Mouse (Mus musculus) heart, postnatal 25 days (tissue): ENCODE data around the gene Cep83. TPM values are rescaled to one million over a fixed set of nuclear protein-coding genes. Genes with fewer than 3 reads are reported as not detected.
"Not testable (repeated sequence)": the region's sequence is repeated elsewhere in the genome, so short reads cannot be mapped to it uniquely, and the experiment has no call there.

Experiments
- DNase-seq: peaks from one replicate; pipeline ENCODE4 v3.0.0; 2022; ENCODE audit warnings: low spot score
- intact Hi-C: fragments of 180-260 bp; cut with DNase I; formaldehyde crosslinking; loops from one replicate; pipeline ENCODE4 v1.15.1; 2025
- total RNA-seq, 2 experiments: library from RNA; stranded (reverse); gene quantifications; 2 replicates each; pipeline ENCODE4 v1.2.3; 2021

The Cep83 gene
- 10 to 100 TPM; 21.7 TPM for total RNA-seq

DNA sequence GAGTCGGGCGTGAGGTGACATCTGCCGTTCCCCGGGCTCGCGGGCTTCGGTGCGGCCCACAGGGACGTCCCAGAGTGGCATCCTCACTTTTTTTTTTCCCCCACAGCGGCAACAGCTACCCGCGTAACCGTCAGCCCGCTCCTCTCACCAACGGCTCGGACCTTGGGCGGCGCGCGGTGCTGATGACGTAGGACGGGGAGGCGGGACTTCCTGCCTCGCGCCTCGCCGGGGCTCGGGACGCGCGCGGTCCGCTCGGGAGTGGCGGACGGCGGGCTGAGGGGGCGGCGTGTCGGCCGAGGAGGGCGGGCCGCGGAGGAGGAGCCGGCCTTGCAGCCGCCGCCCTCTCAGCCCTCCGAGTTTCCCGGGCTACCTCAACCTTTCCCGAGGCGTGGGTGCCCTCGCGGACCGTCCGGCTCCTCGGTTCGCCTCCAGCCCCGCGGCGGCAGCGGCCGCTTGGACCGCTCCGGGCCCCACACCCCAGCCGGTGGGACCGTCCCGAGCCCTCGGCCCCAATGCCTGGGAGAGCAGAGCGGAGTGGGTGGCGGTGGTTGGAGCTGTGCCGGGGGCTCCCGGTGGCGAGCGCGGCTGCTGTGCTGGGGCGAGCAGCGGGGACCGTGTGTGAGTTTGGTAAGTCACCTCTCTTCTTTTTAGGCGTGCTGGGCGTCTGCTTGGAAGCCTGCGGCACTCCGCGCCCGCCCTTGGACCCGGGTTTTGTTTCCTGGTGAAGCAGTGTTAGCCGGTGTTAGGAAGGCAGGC lies at the start of gene Cep83:
Gene Cep83, plus strand, starts transcription at position 235 of the 756 bp plus-strand sequence.
- peak; percentile 88 for DNase-seq
- intact Hi-C loops, result no loop called here

DNA sequence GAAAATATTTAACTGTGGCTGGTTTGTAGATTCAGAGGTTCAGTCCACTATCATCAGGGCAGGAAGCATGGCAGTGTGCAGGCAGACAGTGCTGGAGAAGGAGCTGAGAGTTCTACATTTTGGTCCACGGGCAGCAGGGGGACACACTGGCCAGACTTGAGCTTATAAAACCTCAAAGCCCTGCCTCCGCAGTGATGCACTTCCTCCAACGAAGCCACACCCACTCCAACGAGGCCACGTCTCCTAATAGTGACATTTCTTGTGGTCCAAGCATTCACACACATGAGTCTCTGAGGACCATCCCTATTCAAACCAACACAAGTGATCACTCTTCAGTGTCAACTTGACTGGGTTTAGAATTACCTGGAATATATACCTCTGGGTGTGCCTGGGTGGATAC lies 49.2 kb upstream of the Cep83 start:
- DNase-seq, result no peak
- intact Hi-C loops, result no loop called here

- no peak for DNase-seq
- intact Hi-C loops, result loop anchor here (10.0 kb wide), 1 partner anchor 815 kb away; no protein-coding TSS in a partner anchor
Measured at GRCm38 (mm10) chr10:94640067-94640466, 48.4 kb upstream of the Cep83 start.

DNA sequence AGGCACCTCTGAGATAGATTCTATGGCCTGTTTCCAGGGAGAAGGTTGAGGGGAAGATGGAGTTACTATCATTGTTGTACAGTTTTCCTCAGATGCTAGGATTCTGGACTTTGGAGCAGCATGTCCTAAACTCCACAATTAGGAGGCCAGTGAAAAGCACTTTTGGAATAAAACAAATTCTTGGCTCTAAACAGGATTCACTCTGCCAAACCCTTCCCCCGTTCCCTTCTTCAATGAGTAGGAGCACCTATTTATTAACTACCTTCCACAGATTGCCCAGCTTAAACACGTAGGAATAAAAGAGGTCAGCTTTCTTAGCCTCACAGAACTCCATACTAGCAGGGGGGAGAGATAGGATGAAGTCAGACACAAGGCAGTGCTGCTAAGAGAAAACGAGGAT lies 24.4 kb upstream of the Cep83 start:
- DNase-seq, result no peak
- intact Hi-C loops, result no loop called here

DNA sequence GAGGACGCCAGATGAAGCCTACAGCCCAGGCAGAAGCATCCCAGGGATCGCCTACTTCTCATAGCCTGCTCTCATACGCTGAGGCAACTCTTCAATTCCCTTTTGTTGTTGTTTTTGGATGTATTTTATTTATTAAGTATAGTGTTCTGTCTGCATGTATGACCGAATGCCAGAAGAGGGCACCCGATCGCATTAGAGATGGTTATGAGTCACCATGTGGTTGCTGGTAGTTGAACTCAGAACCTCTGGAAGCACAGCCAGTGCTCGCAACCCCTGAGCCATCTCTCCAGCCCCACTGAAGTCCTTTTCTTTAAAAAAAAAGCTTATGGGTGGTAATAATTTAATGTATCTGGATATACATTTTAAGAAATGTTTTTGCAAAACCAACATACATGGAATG lies 24.0 kb upstream of the Cep83 start:
- intact Hi-C loops, result no loop called here
- DNase-seq, result no peak

GRCm38 (mm10) chr10:94668147-94668546 lies 20.3 kb upstream of the Cep83 start:
- intact Hi-C loops, result no loop called here
- no peak for DNase-seq

DNA sequence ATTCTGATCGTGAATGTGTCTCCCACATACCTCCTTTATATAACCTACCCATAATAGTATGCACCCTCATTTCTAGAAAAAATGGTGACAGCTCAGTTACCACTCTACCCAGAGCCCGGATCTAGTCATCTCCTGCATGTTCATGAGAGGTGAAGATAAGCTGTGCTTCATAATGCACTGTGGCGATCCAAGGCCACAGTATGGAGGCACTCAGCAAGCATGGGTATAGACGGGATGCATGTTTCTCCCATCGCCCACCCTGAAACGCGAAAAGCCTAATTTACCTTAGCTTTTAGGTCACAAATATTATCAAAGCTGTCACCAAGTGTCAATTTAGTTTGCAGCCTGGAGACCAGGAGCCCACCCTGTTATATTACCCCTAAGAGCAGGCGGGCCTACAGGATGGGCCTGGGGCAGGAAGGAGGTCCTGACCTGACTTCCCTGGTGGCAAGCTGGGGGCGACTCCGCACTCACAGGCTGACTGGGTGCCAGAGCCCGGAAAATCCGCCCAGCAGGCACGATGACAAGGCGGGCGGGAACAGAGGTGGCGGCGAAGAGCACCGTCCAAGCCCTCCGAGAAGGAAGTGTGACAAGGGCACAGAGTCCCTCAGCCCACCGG lies 544 bp upstream of the Cep83 start:
- no peak for DNase-seq
- intact Hi-C loops, result no loop called here

- intact Hi-C loops, result no loop called here
- DNase-seq, result no peak
Measured at GRCm38 (mm10) chr10:94689176-94689510, 689 bp downstream of the Cep83 start.

DNA sequence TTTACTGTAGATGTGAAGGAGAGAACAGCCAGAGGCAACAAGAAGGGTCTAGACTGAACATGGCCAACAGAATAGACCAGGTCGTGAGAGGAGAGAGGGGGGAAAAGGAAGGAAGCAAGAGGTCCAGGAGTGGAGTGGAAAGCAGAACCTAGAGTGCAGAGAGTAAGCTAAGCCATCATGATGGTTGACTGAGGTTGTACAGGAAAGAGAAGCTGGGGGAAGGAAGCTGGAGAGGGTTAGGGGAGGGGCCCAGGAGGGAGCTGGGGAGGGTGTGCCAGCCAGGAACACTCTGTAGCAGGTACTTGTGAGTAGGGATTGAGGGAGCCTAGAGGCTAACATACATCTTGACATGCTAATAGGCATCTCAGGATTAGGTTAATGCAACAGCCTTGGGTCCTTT lies 1.9 kb downstream of the Cep83 start:
- no peak for DNase-seq
- intact Hi-C loops, result no loop called here

GRCm38 (mm10) chr10:94692163-94692562 lies 3.7 kb downstream of the Cep83 start:
- DNase-seq, result no peak

GRCm38 (mm10) chr10:94705643-94706258 lies 17.3 kb downstream of the Cep83 start:
- no peak for DNase-seq
- intact Hi-C loops, result loop anchor here (5.0 kb wide), 1 partner anchor 252 kb away; no protein-coding TSS in a partner anchor

More at GRCm38 (mm10) chr10:94692163-94692562, 3.7 kb downstream of the Cep83 start:
- intact Hi-C loops, result no loop called here

- intact Hi-C loops, result loop anchor here (5.0 kb wide), 1 partner anchor 251 kb away; no protein-coding TSS in a partner anchor
- no peak for DNase-seq
Measured at GRCm38 (mm10) chr10:94706695-94707094, 18.2 kb downstream of the Cep83 start.

DNA sequence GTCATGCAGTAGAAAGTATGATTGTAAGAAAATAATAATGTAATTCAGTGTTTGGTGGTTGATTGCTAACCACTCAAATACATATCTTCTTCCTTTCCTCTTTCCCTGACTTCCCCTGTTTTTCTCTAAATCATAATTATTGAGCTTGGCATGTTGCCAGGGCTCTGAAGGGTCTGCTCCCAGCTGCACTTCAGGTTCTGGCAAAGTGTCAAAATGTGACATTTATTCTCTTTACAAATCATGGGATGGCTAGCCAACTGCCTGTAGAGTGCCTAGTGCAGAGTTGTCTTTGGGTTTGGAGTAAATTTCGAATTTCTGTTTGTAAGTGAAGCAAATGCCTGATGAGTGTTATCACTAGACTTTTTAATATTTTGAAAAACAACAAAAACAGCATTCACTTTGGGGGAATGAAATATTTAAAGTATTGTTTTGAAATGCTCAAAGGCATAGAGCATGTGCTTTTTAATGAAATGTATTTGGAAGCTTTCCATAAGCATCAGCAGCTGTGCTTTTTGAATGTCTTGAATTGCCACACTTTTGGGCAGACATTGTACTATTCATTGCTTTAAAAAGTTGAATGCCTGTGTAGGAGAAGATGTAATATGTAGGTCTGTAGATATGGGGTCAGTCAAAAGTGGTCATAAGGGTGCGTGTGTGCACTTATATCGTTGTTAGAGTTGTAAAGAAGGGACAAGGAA lies 21.3 kb downstream of the Cep83 start:
- intact Hi-C loops, result loop anchor here (5.0 kb wide), 1 partner anchor 248 kb away; no protein-coding TSS in a partner anchor
- DNase-seq, result no peak

- intact Hi-C loops, result no loop called here
- no peak for DNase-seq
Measured at GRCm38 (mm10) chr10:94710320-94710695, 21.9 kb downstream of the Cep83 start.

- no peak for DNase-seq
- intact Hi-C loops, result no loop called here
Measured at GRCm38 (mm10) chr10:94720300-94720699, 31.8 kb downstream of the Cep83 start.

DNA sequence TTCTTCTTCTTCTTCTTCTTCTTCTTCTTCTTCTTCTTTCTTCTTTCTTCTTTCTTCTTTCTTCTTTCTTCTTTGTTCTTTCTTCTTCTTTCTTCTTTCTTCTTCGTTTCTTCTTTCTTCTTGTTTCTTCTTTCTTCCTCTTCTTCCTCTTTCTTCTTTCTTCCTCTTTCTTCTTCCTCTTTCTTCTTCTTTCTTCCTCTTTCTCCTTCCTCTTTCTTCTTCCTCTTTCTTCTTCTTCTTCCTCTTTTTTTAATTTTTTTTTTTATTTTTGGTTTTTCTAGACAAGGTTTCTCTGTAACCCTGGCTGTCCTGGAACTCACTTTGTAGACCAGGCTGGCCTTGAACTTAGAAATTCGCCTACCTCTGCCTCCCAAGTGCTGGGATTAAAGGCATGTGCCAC lies 39.6 kb downstream of the Cep83 start:
- DNase-seq, intact Hi-C loops: not testable (repeated sequence)

- DNase-seq, result no peak
- intact Hi-C loops, result no loop called here
Measured at GRCm38 (mm10) chr10:94730445-94730844, 42.0 kb downstream of the Cep83 start.

DNA sequence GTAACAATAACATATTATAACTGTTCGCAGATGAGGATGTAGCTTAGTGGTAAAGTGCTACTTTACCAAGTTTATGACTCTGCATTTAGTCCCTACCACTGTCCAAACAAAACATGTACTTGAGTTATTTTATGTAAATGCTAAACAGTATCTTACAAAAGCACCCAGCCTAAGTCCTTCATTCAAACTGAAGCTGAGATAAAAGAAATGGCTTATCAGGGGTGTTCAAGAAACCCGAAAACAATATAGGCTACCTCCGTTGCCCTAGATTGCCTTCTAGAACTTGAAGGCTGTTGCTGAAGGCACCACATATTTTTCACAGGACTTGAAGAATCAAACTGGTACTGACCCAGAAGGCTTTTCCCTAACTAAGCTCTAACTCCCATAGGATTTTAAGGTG lies 46.4 kb downstream of the Cep83 start:
- no peak for DNase-seq
- intact Hi-C loops, result no loop called here

DNA sequence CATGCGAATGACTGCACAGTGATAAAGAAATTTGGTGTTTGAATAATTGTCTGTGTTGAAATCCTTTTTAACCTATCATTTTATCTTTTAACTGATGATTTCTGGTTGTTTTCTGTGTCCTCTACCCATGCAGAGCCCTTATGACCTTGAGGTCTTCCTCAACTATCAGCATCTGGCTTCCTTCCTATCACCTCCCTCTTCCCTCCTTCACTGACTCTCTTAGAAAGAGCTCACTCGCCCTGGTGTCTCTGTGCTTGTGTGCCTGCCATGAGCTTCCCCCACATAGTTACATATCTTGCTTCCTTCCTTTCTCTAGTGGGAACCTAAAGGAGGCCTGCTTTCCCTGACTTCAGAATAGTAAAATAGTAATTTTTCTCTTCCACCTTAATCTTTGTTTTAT lies 51.8 kb downstream of the Cep83 start:
- no peak for DNase-seq
- intact Hi-C loops, result no loop called here

- DNase-seq, result no peak
Measured at GRCm38 (mm10) chr10:94741459-94741858, 53.0 kb downstream of the Cep83 start.

DNA sequence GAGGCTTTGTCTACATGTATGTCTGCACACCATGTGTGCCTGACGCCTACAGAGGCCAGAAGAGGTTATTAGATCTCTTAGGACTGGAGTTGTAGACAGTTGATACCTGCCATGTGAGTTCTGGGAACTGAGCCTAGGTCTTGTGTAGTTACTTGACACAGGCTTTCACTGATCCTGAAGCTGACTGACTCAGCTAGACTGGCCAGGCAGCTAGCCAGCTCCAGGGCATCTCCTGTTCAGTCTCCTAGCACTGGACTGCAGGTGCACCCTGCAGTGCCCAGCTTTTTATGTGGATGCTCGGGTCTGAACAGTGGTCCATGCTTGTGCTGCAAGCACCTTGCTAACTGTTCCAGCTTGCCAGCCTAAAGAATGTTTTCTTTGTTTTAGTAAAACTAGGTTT lies 58.6 kb downstream of the Cep83 start:
- DNase-seq, result no peak
- intact Hi-C loops, result no loop called here

More at GRCm38 (mm10) chr10:94741459-94741858, 53.0 kb downstream of the Cep83 start:
- intact Hi-C loops, result no loop called here
